Mouse (Mus musculus): ENCODE results near the gene Fyb2.
A peak's percentile ranks its signal among the peaks of the same experiment; 100 is the strongest.

Fyb2 gene

DNA sequence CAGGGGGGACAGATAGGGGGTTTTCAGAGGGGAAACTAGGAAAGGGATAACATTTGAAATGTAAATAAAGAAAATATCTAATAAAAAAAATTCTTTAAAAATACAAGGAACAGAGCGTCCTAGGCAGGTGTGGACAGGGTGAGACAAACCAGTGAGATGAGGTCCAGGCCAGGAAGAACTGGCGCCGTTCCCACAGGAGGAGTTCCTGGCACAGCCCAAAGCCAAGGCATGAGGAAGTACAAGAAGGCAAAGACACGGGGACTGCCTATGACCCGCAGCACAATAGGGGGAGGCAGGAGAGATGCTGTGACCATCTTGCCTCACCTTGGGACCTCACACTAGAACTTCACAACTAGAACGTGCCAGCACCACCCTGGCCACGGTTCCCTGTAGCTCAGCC, 21.5 kb upstream of the Fyb2 start:
- H3K27me3 ChIP-seq (ENCODE audit: insufficient read depth, low read length), result no peaks in the 10 kb centered on the region
- H3K9me3 ChIP-seq (ENCODE audit: low read length), result 0 out of 2 replicates have a peak, but pooled peaks cover under 1% of the 10 kb centered on the region
- TF ChIP-seq NANOG (IDR thresholded peaks at IDR 0.05; ENCODE audit: borderline replicate concordance, low read length) (no peak), CTCF (conservative IDR thresholded peaks at IDR 0.05; ENCODE audit: low read length) (no peak), POU5F1 (IDR thresholded peaks at IDR 0.05; ENCODE audit: borderline replicate concordance, low read length) (no peak)
- no peaks in the 10 kb centered on the region for H3K36me3 ChIP-seq (ENCODE audit: insufficient read depth, low read length)
- no peaks in the 10 kb centered on the region for H3K4me1 ChIP-seq (replicated peaks; ENCODE audit: low read depth, low read length)
- H3K4me3 ChIP-seq (replicated peaks; ENCODE audit: low read length), result no peak overlapping the region

DNA sequence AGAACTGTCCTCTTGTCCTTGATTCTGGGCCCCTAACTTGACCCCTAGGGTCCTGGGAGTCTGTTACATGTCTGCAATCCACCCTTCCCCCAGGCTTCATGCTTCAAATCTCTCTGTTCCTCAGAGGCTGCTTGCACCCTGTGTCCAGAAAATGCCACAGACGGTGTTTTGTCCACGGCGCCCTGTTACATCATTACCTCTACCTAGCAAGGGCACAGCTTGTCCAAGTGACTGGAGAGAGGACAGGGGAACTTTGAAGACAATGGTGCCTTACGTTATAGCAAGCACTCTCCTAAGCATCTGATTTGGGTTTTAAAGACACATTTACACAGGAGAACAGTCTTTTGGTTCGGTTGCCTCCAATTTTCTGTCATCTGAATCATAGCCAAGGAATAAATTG, 19.7 kb upstream of the Fyb2 start:
- TF ChIP-seq POU5F1 (IDR thresholded peaks at IDR 0.05; ENCODE audit: borderline replicate concordance, low read length) (no peak), CTCF (conservative IDR thresholded peaks at IDR 0.05; ENCODE audit: low read length) (no peak), NANOG (IDR thresholded peaks at IDR 0.05; ENCODE audit: borderline replicate concordance, low read length) (no peak)
- H3K4me1 ChIP-seq (replicated peaks; ENCODE audit: low read depth, low read length), result no peaks in the 10 kb centered on the region
- peaks cover 9% of the 10 kb centered on the region; the same call in 1 of the 2 replicates for H3K9me3 ChIP-seq (ENCODE audit: low read length)
- no peaks in the 10 kb centered on the region for H3K27me3 ChIP-seq (ENCODE audit: insufficient read depth, low read length)
- no peaks in the 10 kb centered on the region for H3K36me3 ChIP-seq (ENCODE audit: insufficient read depth, low read length)
- H3K4me3 ChIP-seq (replicated peaks; ENCODE audit: low read length), result no peak overlapping the region

DNA sequence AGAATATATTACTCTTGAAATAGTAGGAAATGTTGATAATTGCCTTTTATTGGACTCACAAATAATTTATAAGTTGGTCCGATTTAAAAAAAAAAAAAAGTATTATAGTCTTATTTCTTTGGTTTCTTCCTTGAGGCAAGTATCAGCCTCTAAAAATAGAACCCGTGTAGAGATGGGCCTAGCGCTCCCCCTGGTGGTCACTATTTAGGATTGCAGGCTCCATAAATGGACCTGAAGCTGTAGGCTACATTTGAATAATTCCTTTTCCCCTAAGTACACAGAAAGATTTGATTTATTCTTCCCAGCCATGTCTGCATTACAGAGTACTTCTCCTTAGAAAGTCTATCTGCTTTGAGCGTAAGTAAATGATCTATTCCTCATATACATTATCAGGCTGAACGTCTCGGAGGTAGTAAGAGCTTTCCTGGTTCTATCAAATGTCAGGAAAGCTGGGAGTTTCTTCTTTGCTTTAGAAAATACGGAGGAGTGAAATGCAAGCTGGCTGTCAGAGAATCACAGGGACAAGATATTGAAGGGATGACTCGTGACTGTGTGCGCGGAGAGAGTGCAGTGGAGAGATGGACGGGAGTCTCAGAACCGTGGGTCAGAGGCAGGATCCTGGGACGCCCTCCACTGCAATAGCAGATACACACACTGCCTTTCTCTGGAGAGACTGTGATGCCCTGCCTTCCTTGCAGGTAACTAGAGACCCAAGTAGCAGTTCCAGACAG, 19.1 kb upstream of the Fyb2 start:
- TF ChIP-seq NANOG (IDR thresholded peaks at IDR 0.05; ENCODE audit: borderline replicate concordance, low read length) (no peak), CTCF (conservative IDR thresholded peaks at IDR 0.05; ENCODE audit: low read length) (peak; percentile 80)
- H3K36me3 ChIP-seq (ENCODE audit: insufficient read depth, low read length), result no peaks in the 10 kb centered on the region

DNA sequence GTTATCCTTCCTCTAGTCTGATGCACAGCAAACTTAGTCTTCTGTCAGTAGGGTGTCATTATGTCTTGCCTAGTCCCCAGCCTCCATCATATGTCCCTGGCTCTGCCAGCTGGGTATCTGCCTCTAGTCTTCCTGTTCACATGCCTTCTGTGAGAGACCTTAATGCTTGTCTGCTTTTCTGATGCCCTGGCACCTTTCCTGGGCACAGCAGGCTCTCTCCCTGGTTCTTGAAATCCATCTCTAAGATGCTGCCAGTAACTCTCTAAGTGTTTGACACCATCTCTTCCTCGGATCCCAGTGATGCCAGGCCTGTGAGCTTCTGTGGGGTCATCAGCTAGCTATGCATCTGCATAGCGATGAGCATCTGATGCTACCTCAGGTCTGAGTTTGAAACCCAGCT, 10.4 kb upstream of the Fyb2 start:
- Histone ChIP-seq H3K4me1 (replicated peaks; ENCODE audit: low read depth, low read length) (no peaks in the 10 kb centered on the region), H3K4me3 (replicated peaks; ENCODE audit: low read length) (no peak overlapping the region), H3K27me3 (ENCODE audit: insufficient read depth, low read length) (no peaks in the 10 kb centered on the region), H3K9me3 (ENCODE audit: low read length) (0 out of 2 replicates have a peak, but pooled peaks cover 5% of the 10 kb centered on the region), H3K36me3 (ENCODE audit: insufficient read depth, low read length) (no peaks in the 10 kb centered on the region)
- TF ChIP-seq NANOG (IDR thresholded peaks at IDR 0.05; ENCODE audit: borderline replicate concordance, low read length), result no peak
- TF ChIP-seq CTCF (conservative IDR thresholded peaks at IDR 0.05; ENCODE audit: low read length), result no peak
- TF ChIP-seq POU5F1 (IDR thresholded peaks at IDR 0.05; ENCODE audit: borderline replicate concordance, low read length), result no peak

More for the DNA sequence above, 19.1 kb upstream of the Fyb2 start:
- peaks cover 9% of the 10 kb centered on the region; the same call in 1 of the 2 replicates for H3K9me3 ChIP-seq (ENCODE audit: low read length)
- no peaks in the 10 kb centered on the region for H3K4me1 ChIP-seq (replicated peaks; ENCODE audit: low read depth, low read length)
- H3K27me3 ChIP-seq (ENCODE audit: insufficient read depth, low read length), result no peaks in the 10 kb centered on the region
- no peak overlapping the region for H3K4me3 ChIP-seq (replicated peaks; ENCODE audit: low read length)

DNA sequence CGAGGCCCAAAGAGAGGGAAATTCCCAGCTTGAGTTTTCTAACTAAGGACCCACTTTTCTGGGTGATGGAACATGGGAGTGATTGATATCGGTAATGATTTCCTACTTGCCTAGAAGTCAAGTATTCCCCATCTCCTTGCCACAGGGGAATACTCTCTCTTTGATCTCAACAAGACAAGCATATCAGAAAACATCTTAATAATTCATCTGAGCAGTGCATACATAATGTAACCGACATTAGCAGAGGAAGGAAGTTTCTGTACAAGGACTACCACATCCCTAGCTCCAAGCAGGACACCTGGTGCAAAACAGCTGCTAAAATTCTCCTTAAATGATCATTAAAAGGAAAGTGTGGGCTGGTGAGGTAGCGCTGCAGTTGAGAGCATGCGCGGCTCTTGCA, 8.2 kb upstream of the Fyb2 start:
- no peaks in the 10 kb centered on the region for H3K4me1 ChIP-seq (replicated peaks; ENCODE audit: low read depth, low read length)
- H3K27me3 ChIP-seq (ENCODE audit: insufficient read depth, low read length), result no peaks in the 10 kb centered on the region
- H3K4me3 ChIP-seq (replicated peaks; ENCODE audit: low read length), result no peak overlapping the region
- 0 out of 2 replicates have a peak, but pooled peaks cover 5% of the 10 kb centered on the region for H3K9me3 ChIP-seq (ENCODE audit: low read length)
- no peaks in the 10 kb centered on the region for H3K36me3 ChIP-seq (ENCODE audit: insufficient read depth, low read length)
- TF ChIP-seq CTCF (conservative IDR thresholded peaks at IDR 0.05; ENCODE audit: low read length) (no peak), NANOG (IDR thresholded peaks at IDR 0.05; ENCODE audit: borderline replicate concordance, low read length) (no peak), POU5F1 (IDR thresholded peaks at IDR 0.05; ENCODE audit: borderline replicate concordance, low read length) (no peak)

DNA sequence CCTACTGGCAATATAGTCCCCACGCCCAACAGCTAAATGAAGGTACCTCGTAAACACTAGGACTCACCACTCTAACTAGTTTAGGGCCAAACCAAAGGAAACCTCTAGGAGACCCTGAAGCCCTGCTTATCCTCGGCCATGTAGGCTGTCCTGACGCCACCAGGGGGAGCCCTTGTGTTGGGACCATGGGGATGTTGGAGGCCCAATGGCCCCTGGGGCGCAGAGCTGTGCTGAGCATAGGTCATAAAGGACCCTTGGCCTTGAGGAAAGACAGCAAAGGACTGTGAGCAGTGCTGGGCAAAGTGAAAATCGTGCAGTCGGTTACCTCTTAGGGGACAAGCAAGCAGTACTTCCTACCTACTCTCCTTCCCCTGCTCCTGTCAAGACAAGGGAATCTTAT, 1.6 kb upstream of the Fyb2 start:
- H3K27me3 ChIP-seq (ENCODE audit: insufficient read depth, low read length), result peaks cover 22% of the 10 kb centered on the region

DNA sequence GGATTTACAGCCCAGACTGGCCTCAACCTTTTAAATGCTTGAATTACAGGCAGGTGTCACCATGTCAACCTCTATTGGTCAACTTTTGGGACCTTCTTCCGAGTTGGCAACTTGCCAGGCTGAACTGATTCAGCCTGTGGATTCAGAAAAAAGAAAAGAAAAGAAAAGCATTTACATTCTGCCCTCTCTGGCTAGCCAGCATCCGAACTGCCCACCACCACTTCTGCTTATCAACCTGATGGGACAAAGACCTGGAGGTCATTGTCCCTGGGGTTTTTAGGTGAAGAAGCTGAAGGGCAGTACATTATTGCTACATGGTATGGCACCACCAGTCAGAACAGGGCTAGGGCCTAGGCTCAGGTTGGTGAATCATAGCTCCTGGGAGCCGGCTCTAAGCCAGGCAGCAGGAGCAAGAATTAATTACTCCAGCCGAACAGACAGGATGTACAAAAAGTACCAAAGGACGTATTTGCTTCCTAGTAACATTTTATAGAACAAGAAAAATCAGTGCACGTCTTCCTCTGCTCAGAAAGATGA, 1.5 kb downstream of the Fyb2 start:
- Histone ChIP-seq H3K4me1 (replicated peaks; ENCODE audit: low read depth, low read length) (peaks cover 13% of the 10 kb centered on the region), H3K4me3 (replicated peaks; ENCODE audit: low read length) (no peak overlapping the region), H3K27me3 (ENCODE audit: insufficient read depth, low read length) (peaks cover 22% of the 10 kb centered on the region), H3K36me3 (ENCODE audit: insufficient read depth, low read length) (no peaks in the 10 kb centered on the region), H3K9me3 (ENCODE audit: low read length) (no peaks in the 10 kb centered on the region)
- TF ChIP-seq POU5F1 (IDR thresholded peaks at IDR 0.05; ENCODE audit: borderline replicate concordance, low read length) (no peak), CTCF (conservative IDR thresholded peaks at IDR 0.05; ENCODE audit: low read length) (no peak), NANOG (IDR thresholded peaks at IDR 0.05; ENCODE audit: borderline replicate concordance, low read length) (no peak)

More for the DNA sequence above, 1.6 kb upstream of the Fyb2 start:
- 0 out of 2 replicates have a peak, but pooled peaks cover 3% of the 10 kb centered on the region for H3K9me3 ChIP-seq (ENCODE audit: low read length)
- peaks cover 13% of the 10 kb centered on the region for H3K4me1 ChIP-seq (replicated peaks; ENCODE audit: low read depth, low read length)
- H3K36me3 ChIP-seq (ENCODE audit: insufficient read depth, low read length), result no peaks in the 10 kb centered on the region
- no peak overlapping the region for H3K4me3 ChIP-seq (replicated peaks; ENCODE audit: low read length)
- TF ChIP-seq NANOG (IDR thresholded peaks at IDR 0.05; ENCODE audit: borderline replicate concordance, low read length) (no peak), CTCF (conservative IDR thresholded peaks at IDR 0.05; ENCODE audit: low read length) (peak; percentile 94), POU5F1 (IDR thresholded peaks at IDR 0.05; ENCODE audit: borderline replicate concordance, low read length) (no peak)

DNA sequence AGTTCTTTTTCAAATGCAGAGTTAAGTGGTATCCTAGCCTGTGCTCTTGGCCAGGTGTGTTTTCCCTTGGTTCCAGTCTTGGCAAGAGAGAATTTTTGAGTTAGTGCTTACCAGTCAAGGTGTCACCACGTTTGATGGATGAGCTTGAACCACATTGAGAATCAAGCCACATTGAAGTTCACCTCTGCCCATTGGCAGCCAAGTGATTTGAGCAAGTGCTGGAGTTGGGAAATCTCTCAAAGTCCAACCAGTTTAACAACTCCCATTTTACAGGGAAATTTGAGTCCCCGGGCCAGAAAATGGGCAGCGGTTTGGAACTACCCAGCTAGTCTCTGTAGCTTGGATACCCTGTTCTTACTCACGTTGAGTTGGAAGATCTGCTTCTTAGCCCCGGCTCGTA, 4.8 kb downstream of the Fyb2 start:
- Histone ChIP-seq H3K4me3 (replicated peaks; ENCODE audit: low read length) (no peak overlapping the region), H3K27me3 (ENCODE audit: insufficient read depth, low read length) (peaks cover 22% of the 10 kb centered on the region), H3K36me3 (ENCODE audit: insufficient read depth, low read length) (no peaks in the 10 kb centered on the region), H3K9me3 (ENCODE audit: low read length) (no peaks in the 10 kb centered on the region), H3K4me1 (replicated peaks; ENCODE audit: low read depth, low read length) (peaks cover 12% of the 10 kb centered on the region)
- TF ChIP-seq CTCF (conservative IDR thresholded peaks at IDR 0.05; ENCODE audit: low read length), result no peak
- TF ChIP-seq NANOG (IDR thresholded peaks at IDR 0.05; ENCODE audit: borderline replicate concordance, low read length), result no peak
- TF ChIP-seq POU5F1 (IDR thresholded peaks at IDR 0.05; ENCODE audit: borderline replicate concordance, low read length), result no peak

Data from E14TG2a.4 (cell line).